Mouse (Mus musculus) mouse embryonic stem cell (cell line): ENCODE results near the gene Ptprb.

ENCODE experiments used
- in situ Hi-C, 2 experiments: fragments of 300-500 bp; cut with MboI; formaldehyde crosslinking; loops; 1 replicate in 1 of 2; 3 replicates in 1 of 2; pipeline ENCODE4 v1.14.3; 2019 to 2020; ENCODE audit warnings: low sequenced_read_pairs in 2 of 2, low pct_unique_long_range_greater_than_20kb in 1 of 2, mixed read lengths in 1 of 2; ENCODE audit not compliant: unreplicated experiment in 1 of 2

Gene Ptprb

DNA sequence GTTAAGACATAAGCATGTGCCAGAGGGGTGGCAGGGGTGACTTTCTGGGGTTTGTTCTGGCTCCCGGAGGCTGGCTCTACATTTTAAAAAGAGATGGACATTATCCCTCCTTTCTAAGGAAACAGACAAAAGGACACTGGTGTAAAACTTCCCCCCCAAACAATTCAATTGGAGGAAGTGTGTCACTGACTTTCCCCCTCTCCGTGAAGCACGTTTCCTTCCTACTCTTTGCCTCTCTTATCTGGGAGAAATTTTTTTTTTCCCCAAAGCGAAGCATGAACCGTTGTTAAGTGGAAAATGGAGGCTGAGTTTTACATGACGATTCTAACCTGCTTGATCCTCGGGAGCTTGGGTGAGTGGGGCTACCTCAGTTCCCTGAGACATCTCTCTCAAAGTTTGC is at the start of gene Ptprb:
Ptprb (plus strand) TSS at position 244 of the 400 bp plus-strand sequence.
- in situ Hi-C loops: no loop called here

DNA sequence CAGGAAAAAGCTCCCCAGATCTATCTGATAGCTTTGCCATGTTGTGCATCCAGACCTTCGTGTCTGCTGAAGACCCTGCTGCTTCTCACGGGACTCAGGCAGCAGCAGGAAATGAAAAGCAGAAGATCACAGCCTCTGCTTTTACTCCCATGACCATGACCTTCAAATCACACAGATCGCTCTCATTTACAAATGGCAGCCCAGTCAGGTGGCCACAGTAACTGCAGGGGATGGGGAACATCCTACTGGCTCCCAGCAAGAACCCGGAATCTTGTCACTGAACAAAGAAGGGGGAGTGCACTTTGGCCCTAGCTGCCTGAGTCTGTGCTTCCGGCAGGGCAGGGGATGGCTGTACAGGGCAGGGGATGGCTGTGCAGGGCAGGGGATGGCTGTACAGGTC is 40.0 kb upstream of the Ptprb start:
- in situ Hi-C loops: no loop called here

DNA sequence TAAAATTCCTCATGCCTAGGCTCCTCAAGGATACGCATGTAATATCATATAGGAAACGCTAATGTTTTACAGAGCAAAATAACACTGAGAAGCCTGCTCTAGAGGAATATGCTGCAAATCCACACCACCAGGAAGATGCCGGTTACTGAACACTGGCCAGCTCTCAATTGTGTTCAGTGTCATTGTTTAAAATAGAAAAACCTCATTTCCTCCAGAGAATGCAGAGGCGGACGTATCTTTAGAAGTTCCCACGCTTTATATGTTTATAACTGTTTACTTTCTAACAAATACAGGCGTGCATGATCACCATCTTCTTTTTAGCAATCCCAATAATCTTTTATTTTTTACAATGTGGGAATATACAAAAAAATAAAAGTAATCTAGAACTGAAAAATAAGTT is 33.1 kb upstream of the Ptprb start:
- in situ Hi-C loops: no loop called here

DNA sequence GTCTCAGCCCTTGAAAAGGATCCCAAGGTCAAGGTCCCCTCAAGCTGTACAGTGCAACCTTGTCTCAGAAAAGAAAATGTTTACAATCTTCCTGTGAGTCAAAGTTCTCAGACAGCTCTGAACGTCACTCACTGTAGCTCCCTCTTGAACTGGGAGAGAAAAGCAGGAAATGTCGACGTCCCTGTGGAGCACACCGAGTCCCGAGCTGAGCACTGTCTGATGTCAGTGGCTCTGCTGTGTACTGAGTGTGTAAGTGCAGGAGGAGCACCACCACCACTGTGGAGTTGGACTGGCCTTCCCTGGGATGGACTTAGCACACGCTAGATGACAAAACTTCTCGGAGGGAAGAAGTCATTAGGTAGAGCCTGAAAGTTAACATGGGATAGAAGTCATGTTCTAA is 31.9 kb upstream of the Ptprb start:
- in situ Hi-C loops: no loop called here

DNA sequence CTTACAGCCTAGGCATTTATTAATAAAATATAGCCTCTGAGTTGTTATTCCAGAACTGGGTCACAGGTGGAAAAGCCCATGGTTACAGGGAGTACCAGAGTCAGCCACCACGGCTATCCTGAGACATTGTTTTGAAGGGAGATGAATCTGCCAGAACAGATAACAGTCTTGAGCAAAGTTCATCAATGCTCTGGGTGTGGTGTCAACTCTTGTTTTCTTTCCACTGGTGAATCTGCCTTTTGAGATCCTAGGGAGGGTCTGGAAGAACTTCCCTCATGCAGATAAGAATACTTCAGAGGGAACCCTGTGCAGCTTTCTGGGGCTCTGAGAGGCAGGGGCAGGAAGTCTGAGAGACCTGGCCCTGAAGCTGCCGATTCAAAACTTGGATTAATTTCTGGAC is 29.7 kb upstream of the Ptprb start:
- in situ Hi-C loops: no loop called here

DNA sequence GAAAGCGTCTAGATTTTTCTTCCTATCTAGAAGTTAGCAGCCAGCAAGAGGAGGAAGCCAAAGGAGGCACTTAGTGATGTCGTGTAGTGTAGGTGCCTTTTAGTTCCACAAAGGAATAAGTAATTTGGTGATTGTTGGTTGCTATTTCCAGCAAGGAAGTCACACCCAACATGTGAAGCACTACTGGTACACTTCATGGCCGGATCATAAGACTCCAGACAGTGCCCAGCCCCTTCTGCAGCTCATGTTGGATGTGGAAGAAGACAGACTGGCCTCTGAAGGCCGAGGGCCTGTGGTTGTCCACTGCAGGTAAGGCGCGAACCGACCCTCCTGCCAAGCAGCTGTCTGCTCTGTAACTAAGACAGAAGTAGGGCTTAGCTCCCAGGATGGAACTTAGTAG is 22.7 kb upstream of the Ptprb start:
- in situ Hi-C loops: no loop called here

DNA sequence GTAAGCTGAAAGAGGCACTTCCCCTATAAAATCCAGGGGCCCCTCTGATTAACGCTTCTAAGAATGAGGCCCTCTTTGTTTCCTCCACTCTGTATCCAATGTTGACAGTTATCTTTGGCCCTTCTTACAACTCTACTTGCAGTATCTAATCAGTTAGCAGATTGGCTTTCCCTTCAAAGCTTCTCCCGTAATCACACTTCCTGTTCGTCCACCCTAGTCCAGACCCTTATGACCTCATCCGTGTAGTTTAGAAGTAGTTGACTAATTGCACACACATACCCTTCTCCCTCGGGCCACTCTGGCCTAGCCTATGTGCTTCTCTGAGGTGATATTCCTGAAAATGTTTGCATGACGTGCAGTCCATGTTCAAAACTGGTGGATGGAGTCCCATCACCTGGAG is 21.4 kb upstream of the Ptprb start:
- in situ Hi-C loops: no loop called here

DNA sequence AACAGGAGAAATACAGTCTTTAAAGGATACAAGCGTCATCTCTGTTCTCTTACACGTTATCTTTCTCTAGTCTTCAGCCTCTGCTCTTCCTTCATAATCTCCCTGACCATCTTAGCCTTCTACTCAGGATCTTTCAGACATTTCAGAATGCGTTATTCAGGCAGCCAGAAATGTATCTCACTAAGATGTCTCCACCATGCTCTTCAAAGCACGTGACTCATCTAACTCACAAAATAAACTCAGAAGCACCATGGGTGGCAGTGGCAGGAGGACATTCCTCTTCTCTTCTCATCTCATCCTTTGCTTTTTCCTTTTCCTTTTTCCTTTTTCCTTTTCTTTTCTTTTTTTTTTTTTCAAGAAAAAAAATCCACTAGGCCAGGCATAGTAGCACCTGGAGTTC is 16.0 kb upstream of the Ptprb start:
- in situ Hi-C loops: no loop called here

DNA sequence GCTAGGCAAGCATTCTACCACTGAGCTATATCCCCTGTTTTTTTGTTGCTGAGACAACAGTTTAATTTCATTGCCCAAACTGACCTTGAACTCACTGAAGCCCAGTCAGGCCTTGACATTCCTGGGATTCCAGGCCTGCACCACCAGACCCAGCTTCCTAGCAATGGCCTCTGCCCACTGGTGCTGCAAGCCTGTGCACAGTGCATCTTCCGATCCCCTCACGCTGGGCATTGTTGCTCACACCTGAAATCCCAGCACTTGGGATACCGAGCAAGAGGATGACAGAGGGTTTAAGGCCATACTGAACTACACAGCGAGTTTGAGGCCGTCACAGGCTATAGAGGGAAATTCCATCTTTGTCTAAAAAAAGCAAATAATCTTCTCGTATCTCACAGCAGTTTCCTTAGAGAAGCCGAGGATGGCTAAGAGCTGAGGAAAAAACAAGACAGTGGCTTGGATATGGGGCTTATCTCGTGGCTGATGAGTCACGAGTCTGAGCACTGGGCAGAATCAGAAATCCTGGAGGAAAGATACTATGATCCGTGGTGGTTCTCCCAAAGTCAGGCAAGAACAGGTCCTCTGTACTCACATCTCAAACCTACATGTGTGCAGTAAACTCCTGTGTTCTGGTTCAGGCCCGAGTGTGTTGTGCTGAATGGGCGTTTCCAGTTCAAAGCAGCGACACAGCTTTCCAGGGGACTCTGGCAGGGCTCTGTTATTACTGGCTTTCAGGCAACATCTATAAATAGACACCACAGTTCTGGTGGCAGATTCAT is 14.5 kb upstream of the Ptprb start:
- in situ Hi-C loops: no loop called here

DNA sequence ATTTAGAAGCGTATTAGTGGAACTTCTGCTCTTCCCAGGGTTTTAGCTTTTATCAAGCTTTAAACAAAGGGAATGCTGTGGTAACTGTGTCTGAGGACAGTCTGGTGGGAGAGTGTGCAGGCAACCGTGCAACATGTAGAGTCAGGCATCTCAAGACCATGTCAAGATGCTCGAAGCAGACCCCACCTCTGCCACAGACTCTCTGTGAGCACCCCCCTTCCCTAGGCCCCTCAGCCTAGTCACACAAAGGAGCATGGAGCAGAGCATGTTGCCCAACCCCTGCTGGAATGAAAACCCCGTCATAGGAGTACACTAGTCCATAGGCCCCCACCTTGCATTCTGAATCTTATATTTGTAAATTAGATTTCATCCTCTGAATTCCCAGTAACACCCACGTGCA is 13.8 kb upstream of the Ptprb start:
- in situ Hi-C loops: no loop called here

DNA sequence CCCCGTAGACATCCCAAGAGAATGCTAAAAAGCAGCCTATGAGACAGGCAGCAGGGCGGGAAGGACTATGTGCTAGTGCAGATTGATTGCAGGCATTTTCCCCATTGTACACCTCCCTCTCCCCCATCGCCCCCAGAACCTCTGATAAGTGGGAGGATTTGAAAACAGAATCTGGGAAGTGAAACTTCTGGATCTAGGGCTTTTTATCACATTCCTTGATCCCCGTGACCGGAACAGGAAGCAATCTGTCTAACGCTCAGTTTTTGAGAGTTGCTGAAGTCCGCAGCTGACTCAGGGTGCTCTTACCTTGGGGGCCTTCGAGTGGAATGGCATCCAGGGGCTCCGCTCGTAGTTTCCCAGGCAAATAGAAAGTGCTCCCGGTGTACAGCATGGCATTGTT is 10.8 kb upstream of the Ptprb start:
- in situ Hi-C loops: no loop called here

DNA sequence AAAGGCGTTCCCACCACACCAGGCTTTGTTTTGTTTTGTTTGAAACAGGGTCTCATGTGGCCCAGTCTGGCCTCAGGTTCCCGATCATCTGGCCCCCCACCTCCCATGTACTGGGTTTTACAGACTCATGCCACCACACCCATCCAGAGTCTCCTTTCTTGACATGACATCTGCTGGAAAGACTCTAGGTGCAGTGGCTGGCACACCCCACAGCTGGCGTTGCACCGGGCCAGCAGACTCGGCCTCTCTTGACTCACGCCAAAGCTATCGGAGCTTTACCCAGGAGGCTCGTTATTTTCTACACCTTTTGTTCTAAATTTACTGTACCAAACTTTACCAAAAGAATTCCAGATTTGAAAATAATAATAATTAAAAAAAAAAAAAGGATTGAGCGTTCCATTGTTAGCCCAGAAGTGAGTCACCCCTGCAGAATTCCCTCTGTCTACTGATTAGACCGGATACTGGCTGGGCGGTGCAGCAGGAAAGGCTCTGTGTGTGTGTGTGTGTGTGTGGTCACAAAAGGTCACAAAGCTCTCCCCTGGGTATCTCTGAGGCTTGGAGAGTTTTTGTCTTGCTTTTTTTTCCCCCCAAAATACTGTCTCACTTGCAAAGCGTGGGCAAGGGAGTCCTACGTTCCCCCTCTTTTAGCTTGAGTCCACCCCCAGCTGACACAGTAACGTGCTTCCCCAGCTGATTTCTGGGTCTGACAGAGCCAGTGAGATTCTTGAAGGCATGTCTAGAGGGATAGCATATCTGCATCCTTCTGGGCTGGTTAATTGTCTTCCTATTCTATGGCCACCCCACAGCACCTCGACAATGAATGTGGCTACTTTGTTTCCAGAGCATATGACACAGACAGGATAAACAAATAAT is 8.5 kb upstream of the Ptprb start:
- in situ Hi-C loops: no loop called here

DNA sequence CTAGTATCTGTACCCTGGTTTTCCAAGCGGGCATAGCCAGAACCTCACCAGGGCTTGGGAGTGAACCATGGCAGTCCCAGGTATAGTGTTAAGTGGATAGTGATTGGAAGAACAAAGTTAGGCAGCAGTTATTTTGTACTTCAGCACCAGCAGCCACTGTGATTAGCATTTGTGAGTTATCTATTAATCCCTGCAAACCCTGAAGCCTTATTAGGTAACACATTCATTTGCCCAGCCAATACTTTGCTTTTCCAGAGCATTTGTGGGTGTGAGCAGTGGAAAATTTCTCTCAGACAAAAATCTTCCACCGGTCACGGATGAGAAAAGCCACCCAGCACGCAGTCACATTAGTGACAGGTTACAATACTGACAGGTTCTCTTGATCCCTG is 7.9 kb upstream of the Ptprb start:
- in situ Hi-C loops: no loop called here

DNA sequence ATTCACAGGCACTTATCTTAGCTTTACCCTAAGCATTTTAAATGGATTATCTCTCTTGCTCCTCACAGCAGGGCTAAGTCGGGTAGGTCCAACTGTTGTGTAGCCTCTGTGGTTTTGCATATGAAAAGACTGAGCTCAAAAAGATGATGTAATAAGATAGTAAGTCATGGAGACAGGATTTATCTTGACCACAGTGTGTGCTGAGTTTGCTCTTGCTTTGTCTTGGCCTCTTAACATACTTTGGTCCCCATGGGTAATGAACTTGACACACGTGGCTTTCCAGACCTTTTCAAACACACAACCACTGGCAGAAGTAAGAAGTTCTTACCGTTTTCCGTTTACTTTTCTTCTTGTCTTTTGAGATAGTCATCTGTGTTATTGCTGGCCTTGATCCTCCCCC is 7.0 kb upstream of the Ptprb start:
- in situ Hi-C loops: no loop called here

DNA sequence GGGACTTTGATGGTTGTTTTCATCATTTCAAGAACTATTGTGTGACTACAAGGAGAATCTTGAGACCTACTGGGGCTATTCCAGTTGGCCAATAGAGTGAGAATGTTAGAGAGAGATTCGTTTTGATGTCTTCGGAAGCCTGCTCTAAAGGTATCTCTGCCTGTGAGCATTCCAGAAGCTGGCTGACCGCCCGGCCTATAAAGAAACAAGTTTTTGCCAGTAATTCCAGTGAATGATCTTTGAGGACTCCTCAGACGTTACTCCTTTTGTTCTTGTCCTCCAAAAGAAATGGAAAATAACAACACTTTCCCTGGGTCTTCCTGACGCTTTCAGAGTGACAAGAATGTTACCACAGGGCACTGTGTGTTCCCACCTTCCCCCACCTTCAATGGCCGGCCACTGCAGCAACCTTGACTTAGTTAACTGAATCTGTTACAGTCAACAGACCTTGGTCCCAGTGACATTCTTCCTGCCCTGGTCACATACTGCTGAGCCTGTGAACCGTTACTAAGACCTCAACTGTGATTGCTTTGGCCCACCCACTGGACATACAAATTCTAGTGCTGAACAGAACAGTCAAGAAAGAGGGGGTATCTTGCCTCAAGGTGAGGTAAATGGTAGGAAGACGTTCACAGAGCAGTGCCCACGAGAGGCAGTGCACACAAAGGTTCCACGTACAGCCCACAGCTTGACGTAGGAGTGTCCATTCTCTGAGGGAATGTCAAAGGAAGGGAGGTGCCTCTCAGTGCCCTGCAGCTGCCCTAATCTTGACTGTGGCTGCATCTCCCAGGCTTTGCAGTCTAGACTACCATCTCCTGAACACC is 4.5 kb upstream of the Ptprb start:
- in situ Hi-C loops: no loop called here

DNA sequence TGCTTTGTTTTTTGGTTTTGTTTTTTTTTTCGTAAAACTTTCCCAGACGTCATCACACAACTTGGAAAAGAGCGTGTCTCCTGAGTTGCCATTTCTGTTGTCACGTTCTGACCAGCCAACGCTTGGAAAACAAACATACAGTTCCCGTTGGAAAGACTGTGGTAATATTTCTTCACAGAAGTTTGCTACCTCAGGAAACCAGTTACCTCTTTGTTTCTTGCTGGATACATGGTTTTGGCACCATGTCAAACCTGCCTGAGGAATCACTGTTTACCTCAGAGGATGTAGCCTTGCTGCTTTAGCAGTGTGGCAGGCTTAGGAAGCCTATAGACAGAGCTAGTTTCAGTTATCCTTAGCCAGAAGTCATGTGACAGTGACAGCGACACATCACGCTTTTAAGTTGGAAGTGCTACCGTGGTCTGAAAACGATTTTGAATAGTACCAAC is 3.8 kb upstream of the Ptprb start:
- in situ Hi-C loops: no loop called here

DNA sequence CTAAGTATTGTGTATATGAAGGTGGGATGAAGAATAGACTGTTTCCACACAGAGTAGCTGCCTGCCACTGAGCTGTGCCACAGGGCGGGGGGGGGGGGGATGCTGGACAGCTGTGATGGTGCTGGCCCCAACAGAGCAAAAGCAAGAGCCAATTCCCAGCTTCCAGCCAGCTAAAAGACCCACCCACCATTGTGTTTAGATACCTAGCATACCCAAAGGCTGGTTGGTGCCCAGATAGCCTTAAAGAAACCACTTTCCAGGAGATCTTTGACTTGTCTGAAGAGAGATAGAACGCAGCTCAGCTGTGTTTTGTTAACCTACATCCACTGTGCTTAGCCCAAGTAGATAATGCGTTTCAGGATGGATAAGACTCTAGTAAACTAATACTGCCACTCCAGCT is 3.2 kb upstream of the Ptprb start:
- in situ Hi-C loops: no loop called here

DNA sequence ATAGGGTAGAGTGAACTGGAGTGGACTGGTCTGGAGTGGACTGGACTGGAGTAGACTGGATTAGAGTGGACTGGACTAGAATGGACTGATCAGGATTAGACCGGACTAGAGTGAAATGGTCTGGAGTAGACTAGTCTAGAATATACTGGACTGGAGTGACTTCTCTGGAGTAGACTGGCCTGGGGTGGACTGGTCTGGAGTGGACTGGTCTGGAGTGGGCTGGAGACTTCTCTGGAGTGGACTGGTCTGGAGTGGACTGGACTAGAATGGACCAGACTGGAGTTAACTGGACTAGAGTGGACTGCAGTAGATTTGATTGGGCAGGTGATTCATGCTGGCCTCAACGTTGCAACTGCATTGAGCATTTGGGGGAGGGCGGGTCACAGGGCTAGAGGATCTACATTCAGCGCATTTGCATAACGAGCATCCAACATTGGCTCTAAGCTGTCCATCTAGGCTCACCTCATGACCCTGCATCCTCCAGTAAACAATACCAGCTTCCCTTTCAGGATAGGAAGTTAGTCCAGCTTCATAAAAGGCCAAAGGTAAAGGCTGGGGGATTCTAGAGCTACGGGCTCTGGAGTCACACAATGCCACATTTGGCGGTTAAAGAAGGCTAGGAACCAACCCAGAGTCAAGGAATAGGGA is 11.5 kb downstream of the Ptprb start:
- in situ Hi-C loops: no loop called here

DNA sequence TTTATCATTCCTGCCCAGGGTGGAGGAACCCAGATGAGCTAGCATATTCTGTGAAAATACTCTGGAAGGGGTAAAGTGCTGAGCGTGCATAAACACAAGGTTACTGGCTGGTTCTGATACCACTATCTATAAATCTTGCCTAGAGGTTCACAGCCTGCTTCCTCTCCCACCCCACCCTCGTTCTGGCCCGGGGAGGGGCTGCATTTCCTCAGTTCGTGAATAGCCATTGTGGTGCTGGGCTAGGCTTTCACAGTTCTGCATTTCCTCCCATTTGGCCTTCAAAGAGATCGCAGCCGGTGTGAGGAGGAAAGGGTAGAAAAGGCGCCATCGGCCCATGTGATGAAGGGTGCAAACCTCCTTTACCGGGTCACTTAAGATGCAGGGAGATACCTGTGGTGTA is 12.8 kb downstream of the Ptprb start:
- in situ Hi-C loops: no loop called here
